Mouse (Mus musculus): Measurements from ENCODE around the gene Rab40c.

GRCm38 (mm10) chr17:25882306-25882705, 37.2 kb downstream of the Rab40c start:
- no peak for TF ChIP-seq CTCF (conservative IDR thresholded peaks at IDR 0.05; ENCODE audit: insufficient read depth, insufficient read length, low read depth, low read length)
- TF ChIP-seq POLR2A (IDR thresholded peaks at IDR 0.05; ENCODE audit: low read depth, low read length), result no peak
